In genomic region chr8:36361255-36361654, GRCm38 (mm10) we compare ENCODE assay signal across 8 mouse cellular contexts.
DNase-seq lines count a peak whose midpoint lies in the region; ATAC-seq lines count a peak whose summit lies in the region.

No protein-coding gene starts in this region.

- H3K27ac ChIP-seq in kidney, embryonic 15.5 days, result no peak overlapping the region
- H3K27ac ChIP-seq in forebrain, embryonic 13.5 days, result no peak overlapping the region
- H3K27ac ChIP-seq in midbrain, embryonic 12.5 days (replicated peaks), result no peak overlapping the region

- 11% methylated on average over 2 of the region's 2 CpGs for WGBS in kidney, embryonic 15.5 days
- 10% methylated on average over 2 of the region's 2 CpGs for WGBS in forebrain, embryonic 13.5 days
- 21% methylated on average over 2 of the region's 2 CpGs for WGBS in midbrain, embryonic 12.5 days

- H3K27me3 ChIP-seq in kidney, embryonic 15.5 days, result no peaks in the 10 kb centered on the region; the same call in 1 of the 2 replicates
- H3K27me3 ChIP-seq in forebrain, embryonic 13.5 days, result no peaks in the 10 kb centered on the region
- H3K27me3 ChIP-seq in midbrain, embryonic 12.5 days, result no peaks in the 10 kb centered on the region

- peak; percentile 22 for DNase-seq in kidney, adult 11 months
- DNase-seq in c-Kit-negative CD71-positive TER-119-positive erythroid progenitor cells, embryonic 14.5 days (ENCODE audit: low read depth, low spot score), result peak; percentile 1
- peak; percentile 41 for DNase-seq in hindlimb bud, embryonic 11.5 days (ENCODE audit: extremely low spot score, low read depth, low spot score)
- peak; percentile 48 to 80 for DNase-seq in left cerebral cortex, adult 9 months (ENCODE audit: low spot score in 2 of 2)
- peak; percentile 27 to 76 for DNase-seq in spleen, postnatal 4 days (ENCODE audit: low spot score in 2 of 2)

- H3K36me3 ChIP-seq in kidney, embryonic 15.5 days, result no peaks in the 10 kb centered on the region
- H3K36me3 ChIP-seq in forebrain, embryonic 13.5 days (ENCODE audit: poor library complexity, severe bottlenecking), result no peaks in the 10 kb centered on the region
- H3K36me3 ChIP-seq in midbrain, embryonic 12.5 days, result no peaks in the 10 kb centered on the region

- no peak overlapping the region for H3K4me3 ChIP-seq in kidney, embryonic 15.5 days (replicated peaks)
- no peak overlapping the region for H3K4me3 ChIP-seq in forebrain, embryonic 13.5 days
- no peak overlapping the region for H3K4me3 ChIP-seq in midbrain, embryonic 12.5 days

- ATAC-seq in kidney, embryonic 15.5 days (replicated peaks; ENCODE audit: low FRiP score), result no peak
- ATAC-seq in forebrain, embryonic 13.5 days, result peak; percentile 80
- peak; percentile 60; the same call in 1 of the 2 replicates for ATAC-seq in midbrain, embryonic 12.5 days (ENCODE audit: low FRiP score, low read depth)

- no peak overlapping the region for H3K4me2 ChIP-seq in kidney, embryonic 15.5 days
- H3K4me2 ChIP-seq in forebrain, embryonic 13.5 days, result no peak overlapping the region
- H3K4me2 ChIP-seq in midbrain, embryonic 12.5 days (replicated peaks), result no peak overlapping the region

- no peaks in the 10 kb centered on the region for H3K9me3 ChIP-seq in kidney, embryonic 15.5 days (replicated peaks)
- no peaks in the 10 kb centered on the region for H3K9me3 ChIP-seq in forebrain, embryonic 13.5 days (replicated peaks)
- no peaks in the 10 kb centered on the region for H3K9me3 ChIP-seq in midbrain, embryonic 12.5 days

- H3K4me1 ChIP-seq in kidney, embryonic 15.5 days, result no peaks in the 10 kb centered on the region
- H3K4me1 ChIP-seq in forebrain, embryonic 13.5 days, result 0 out of 2 replicates have a peak, but pooled peaks cover 6% of the 10 kb centered on the region
- no peaks in the 10 kb centered on the region for H3K4me1 ChIP-seq in midbrain, embryonic 12.5 days

- H3K9ac ChIP-seq in kidney, embryonic 15.5 days, result no peak overlapping the region
- H3K9ac ChIP-seq in forebrain, embryonic 13.5 days, result no peak overlapping the region
- no peak overlapping the region for H3K9ac ChIP-seq in midbrain, embryonic 12.5 days (replicated peaks)

Comparison
In these comparisons a context has a peak if more than half of its experiments do, and no peak if none do; other contexts are left out.
1. DNase-seq: peak in every context shown above with its lines; median percentile 64 in left cerebral cortex, adult 9 months; 52 in spleen, postnatal 4 days; 41 in hindlimb bud, embryonic 11.5 days; 22 in kidney, adult 11 months; 1 in c-Kit-negative CD71-positive TER-119-positive erythroid progenitor cells, embryonic 14.5 days.